Mouse (Mus musculus) MN1 (cell line): ENCODE results near the gene Lrrc29.

Source experiments
- DNase-seq: peaks from one replicate; pipeline ENCODE4 v3.0.0-alpha.2; 2016; ENCODE audit warnings: low spot score

Lrrc29 gene

DNA sequence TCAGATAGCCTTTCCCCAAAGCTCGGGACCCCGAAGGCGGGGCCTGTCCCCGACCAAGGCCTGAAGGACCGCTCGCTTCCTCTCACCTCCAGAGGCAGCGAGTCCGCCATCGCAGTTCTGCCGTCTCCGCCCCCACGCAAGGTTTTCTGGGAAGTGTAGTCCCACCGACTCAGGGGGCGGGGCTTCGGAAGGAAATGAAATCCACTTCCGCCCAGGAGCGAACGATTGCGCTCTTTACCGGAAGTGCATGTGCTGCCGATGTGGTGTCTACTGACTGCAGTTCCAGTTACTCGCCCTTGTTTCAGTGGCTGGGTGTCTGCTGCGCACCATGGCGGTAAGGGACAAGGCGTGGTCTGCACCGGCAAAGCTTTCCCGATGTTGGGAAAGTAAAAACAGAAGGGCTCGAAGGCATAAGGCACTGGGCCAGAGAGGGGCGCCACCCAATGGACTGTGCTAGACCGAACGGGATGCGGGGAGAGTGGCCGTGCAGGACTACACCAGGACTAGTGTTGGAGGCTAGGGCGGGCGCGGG lies at the start of gene Lrrc29, which contains the start of gene Tmem208:
Lrrc29 (minus strand) TSS at position 138 of the 532 bp plus-strand sequence.
Tmem208 (plus strand) TSS at position 214 of the 532 bp plus-strand sequence.
- peak; percentile 98 for DNase-seq

DNA sequence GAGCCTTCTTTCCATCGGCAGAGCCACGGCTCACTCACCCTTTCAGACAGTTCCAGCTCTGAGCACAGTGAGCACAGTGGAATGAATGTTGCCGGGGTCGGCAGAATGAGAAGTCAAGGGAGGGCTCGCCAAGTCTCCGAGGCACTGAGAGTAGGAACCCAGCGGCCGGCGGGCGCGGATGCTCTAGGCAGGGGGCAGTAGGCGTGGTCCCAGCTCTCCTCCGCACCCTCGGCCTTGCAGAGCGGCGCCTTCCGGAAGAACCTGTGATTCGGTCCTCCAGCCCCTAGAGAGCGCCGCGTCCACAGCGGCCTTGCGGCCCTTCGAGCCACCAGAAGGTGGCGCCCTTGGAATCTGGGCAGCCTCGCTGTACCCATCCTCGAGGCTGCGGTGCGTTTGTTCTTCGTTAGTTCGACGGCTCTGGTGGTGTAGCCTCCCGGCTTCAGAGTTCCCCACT lies 48.5 kb upstream of the Lrrc29 start:
- DNase-seq, result no peak

DNA sequence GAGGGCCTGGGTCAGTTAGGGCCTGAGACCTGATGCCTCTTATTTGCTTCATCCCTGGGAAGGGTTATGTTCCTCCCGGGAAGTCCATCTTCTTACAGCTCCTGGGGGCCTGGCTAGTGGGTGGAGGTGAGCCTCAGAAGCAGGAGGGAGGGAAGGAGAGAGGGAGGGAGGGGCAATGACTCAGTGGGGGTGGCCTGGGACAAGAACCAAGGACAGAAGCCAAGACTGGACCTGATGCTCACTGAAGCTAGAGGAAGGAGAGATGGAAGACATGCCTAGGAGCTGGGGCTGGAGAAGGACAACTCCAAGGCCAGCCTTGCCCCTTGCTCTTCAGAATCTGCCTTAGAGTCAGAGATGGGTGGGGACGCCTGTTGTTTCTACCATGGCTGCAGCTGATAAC lies 47.0 kb upstream of the Lrrc29 start, which contains the start of gene Plekhg4:
Plekhg4 (plus strand) TSS at position 243 of the 400 bp plus-strand sequence.
- DNase-seq, result no peak

DNA sequence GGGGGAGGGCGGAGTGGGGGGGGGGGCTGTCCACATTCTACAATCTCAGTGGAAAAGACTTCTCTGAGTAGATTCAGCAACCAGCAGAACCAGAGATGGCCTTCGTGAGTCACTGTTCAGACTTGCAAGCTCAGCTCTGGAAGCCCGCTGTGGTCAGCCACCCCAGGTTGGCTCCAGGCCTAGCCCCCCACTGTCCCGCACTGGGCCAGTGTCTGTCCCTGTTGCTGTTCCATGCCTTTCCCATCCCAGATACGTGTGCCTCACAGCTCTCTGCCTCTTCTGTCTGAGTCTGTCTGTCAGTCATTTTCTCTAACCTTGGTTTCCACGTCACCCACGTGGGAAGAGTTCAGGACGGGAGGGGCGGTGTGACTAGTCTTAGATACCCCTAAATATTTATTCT lies 46.4 kb upstream of the Lrrc29 start:
- no peak for DNase-seq

DNA sequence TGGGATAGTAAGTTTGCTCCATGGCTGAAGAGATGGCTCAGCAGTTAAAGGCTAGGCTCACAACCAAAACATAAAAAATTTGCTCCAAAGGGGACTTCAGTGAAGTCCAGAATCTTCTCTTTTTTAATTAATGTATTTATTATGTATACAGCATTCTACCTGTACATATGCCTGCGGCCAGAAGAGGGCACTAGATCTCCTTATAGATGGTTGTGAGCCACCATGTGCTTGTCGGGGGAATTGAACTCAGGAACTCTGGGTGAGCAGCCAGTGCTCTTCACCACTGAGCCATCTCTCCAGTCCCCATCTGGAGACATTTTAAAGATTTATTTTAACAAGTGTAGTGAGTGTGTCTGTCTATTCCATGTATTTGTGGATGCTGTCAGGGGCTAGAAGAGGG lies 41.0 kb upstream of the Lrrc29 start:
- DNase-seq, result peak; percentile 51

DNA sequence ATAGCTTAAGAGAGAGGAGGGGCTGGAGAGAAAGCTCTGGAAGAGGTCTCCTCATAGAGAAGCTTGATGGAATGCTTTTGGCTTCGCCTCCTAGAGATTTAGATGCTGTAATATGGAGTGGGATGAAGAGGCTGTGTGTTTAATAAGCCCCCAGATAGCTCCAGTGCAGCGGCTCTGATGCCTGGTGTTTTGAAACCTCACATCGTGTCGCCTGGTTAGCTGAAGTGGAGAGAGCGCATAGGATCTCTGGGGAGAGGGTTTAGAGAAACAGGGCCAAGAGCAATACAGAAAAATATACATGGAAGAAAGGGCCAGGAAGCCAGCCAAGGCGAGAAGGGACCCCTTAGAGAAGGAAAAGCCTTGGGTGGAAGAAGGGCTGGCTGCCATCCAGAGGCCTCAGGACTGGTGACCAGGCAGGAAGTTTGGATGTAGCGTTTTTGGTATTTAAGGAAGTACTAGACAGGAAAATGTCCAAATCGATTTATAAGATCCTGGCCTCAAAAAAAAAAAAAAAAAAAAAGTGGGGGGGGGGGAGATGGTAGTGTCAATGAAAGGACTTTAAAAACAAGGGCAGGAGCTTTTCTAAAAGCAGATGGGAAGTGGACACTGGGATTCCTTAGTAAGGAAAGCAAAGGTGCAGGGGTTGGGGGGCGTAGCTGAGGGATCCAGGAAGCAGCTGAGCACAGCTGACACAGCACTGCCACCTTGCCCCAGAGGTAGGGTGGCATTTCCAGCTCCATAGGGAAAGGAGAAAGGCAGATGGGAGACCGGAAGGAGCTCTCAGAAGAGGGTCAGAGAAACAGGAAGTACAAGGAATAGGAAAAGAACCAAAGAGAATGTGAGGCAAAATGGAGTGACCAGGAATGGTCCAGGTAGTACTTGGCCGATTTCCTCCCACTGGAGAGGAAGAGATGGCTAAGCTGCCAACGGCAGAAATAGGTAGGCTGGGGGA lies 35.9 kb upstream of the Lrrc29 start:
- DNase-seq, result no peak

DNA sequence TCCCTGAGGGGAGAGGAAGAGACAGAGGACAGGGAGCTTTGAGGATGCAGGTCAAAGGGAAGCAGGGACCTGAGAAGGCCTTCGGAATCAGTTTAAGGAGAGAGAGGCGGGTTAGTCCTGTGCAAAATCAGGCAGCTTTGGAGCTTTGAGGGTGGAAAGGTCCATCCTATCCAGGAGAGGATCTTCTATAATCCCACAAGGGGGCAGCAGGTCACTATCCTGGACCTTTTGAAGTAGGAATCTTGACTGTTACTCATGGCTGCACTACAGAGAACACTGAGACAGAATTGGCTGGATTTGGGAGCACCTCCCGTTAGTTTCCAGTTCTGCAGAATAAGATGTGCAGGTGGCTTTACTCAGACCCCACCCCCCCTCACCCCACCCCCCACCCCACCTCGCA lies 33.6 kb upstream of the Lrrc29 start:
- peak; percentile 88 for DNase-seq

DNA sequence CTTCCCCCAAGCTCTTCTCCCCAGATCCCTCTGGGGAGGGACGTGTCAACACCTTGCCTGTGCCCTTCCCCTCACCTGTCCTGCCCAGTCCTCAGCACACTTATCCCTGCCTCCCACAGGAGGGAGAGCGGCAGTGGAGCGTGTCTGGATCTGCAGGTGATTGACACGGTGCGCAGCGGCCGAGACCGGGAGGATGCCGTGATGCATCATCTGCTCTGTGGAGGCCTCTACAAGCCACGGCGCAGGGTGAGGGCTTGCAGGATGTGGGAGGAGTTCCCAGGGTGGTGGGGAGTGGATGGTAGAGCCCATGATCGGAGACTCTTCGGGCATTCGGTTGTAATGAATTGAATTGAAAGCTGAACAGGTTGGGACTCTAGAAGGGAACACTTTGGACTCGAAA lies 33.1 kb upstream of the Lrrc29 start:
- DNase-seq, result no peak

DNA sequence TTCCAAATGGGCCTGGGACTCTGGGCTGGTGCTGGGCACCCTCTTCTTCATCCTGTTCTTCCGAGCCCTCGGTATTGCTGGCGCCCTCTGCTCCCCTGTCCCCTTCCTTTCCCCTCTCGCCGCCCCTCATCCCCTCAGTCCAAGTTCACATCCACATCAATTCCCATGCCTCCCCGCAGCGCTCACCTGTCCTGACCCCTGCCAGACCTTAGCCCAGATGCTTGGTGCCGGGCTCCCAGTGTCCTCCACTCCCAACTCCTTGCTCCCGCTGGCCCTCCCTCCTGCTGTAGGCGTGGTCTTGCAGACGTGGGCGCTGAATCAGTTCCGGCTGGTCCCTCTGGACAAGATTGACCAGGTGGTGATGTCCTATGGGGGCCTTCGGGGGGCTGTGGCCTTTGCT lies 30.6 kb upstream of the Lrrc29 start:
- DNase-seq, result no peak

DNA sequence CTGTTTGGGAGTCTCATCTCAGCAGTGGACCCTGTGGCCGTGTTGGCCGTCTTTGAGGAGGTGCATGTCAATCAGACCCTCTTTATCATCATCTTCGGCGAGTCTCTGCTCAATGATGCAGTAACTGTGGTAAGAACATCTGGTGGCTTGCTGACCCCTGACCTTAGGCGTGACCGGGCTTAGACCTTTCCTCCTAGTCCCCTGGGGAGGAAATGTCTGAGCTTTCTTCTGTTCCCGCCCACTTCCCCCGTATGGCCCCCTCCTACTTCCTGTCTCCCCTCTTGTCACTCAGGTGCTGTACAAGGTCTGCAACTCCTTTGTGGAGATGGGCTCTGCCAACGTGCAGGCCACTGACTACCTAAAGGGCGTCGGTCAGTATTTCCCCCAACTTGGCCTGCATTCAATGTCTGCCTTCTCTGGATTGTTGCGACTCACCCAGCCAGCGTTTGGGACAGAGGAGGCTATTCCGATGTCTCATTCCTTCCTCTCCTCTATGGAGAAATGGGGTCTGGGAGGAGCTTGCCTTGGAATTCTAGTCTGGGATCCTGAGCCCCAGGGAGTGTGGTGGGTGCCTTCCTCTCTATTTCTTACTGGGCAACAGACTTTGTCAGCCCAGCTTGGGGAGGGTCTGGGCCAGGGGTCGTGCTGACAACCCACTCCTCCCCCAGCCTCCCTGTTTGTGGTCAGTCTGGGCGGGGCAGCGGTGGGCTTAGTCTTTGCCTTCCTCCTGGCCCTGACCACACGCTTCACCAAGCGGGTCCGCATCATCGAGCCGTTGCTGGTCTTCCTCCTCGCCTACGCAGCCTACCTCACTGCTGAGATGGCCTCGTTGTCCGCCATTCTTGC lies 29.3 kb upstream of the Lrrc29 start:
- DNase-seq, result no peak

DNA sequence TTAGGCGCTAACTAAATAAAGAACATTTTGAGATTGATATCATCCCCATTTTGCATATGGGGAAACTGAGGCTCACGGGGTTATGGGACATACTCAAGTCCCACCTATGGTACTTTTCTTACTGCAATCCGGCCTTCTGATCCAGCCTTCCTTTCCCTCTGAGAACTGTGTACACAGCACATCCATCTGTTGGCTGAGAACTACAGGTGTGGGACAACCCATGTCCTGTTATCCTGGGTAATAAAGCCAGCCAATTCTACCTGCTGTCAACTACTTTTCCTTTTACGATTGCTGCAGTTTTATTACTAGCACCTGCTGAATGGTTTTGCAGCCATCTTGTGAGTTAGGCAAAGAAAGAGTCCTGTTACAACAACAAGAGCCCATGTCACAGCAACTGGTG lies 28.5 kb upstream of the Lrrc29 start:
- DNase-seq, result no peak

DNA sequence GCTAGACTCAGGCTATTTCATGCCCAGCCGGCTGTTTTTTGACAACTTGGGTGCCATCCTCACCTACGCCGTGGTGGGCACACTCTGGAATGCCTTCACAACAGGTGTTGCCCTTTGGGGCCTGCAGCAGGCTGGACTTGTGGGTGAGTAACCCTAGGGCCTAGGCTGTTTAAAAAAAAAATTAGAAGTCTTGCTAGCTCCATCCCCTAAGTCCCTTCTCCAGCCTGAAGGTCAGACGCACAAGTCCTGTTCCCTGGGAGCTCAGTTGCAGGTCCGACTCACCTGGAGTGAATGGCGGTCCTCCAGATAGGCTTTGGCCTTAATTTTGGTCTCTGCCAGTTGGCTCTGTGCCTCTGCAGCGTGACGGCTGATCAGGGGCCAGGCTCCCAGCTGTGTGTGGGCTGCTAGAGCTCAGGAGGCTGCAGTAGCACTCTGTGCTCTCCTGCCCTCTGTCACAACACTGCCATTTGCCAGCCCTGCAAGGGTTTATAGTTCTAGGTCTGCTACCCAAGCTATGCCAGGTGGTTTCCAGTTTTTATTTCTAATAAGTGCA lies 27.6 kb upstream of the Lrrc29 start:
- DNase-seq, result no peak

DNA sequence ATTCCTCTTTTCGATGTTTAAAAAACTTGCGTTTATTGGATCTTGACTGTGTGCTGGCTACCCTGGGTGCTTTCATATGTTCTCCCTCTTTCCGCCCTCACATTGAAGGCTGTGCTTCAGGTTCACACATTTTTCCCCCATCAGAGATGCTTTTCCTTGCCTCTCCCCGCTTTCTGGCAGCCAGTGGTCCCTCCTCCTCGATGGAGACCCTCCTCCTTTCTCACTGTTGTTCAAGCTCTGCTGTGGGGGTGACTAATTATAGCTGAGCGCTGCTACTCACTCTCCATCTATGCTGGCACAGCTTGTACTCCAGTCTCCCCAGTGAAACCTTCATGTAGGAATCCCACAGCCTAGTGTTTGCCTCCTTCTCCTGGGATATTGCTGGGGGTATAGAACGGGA lies 24.1 kb upstream of the Lrrc29 start:
- DNase-seq, result no peak

DNA sequence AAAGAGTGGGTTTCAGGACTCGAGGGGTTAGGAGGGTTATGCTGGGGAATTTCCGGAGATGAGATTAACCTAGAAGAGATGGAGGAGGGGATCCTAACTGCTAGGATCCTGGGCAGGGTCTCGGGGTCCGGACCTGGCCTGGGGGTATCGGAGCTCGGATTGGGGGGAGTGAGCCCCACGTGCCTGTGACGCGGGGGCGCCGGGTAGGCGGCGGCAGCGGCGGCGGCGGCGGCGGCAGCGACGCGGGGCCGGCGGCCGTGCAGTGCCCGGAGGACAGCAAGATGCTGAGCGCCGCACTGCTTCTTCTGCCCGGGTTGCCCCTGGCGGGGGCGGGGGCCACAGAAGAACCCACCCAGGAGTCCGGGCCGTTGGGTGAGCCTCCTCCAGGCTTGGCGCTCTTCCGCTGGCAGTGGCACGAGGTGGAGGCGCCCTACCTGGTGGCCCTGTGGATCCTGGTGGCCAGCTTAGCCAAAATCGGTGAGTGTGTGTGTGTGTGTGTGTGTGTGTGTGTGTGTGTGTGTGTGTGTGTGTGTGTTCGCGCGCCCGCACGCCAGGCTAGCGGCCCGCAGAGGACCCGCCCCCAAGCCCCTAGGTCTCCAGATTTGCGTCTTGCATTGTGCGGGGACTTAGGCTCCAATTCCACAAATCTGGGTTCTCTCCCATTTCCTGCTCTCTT lies 23.2 kb upstream of the Lrrc29 start:
- peak; percentile 59 for DNase-seq

DNA sequence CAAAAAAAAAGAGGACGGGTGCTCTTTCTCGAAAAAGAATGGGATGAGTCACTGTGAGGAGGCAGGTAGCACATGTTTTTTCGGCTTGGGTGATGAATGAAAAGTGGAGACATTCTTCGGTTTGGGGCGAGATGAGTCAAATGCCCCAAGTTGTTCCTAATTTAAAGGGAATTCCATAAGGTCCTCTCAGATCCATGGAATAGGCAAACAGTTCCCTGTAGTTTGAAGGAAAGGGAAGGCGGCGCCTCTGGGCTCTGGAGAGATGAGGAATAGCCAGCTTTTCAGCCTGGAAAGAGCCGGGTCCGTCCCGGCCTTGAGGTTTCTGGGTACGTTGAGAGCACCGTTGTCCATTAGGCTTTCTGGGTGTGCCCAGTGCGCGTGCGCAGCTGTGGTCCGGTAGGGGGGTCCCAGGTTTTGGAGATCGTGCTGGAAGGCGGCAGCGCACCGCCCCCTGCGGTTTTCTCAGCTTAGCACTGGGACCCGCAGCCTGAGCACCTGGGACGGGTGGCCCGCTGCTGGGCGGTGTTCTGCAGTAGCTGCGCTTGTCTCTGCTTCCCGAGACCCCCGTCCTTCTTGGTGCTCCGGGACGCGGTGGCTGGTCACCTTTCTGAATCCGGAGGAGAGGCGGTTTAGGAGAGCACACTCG lies 22.5 kb upstream of the Lrrc29 start, which contains the start of gene Slc9a5:
Slc9a5 (plus strand) TSS at position 394 of the 646 bp plus-strand sequence.
- peak; percentile 81 for DNase-seq

DNA sequence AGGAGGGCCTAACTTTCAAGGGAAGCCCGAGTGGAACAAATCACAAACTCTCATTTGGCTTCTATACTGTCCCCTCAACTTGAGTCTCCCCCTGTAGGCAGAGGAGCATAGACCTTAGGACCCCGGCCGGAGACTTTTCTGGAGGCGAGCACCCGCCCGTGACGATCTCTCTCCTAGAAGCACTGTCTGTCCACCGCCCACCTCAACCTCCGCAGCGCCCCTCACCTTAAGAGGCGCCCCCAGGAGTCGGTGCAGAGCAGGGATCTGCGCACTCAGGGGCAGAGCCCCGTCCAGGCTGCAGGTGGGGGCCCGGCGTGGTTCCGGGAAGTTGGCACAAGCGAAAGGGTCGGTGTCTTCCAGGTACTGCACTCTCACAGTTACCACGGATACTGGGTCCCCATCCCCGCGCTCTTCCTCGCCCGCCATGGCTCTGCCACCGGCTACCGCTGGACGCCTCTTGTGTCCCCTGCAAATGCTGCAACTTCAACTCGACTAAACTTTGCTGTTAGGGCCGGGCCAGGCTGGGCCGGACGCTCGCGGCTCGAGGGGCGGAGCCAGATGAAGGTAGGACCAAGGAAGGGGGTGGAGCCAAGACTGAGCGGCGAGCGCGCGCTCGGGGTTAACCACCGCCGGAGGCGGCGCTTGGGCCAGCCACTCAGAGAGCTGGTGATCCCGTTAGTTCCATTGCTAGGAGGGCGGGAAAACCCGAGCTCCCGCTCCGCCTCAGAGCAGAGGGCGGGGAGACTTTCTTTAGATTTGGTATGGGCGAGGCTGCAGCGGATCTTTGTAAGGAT lies 21.5 kb upstream of the Lrrc29 start, which contains the start of gene Fhod1:
Fhod1 (minus strand) TSS at position 526 of the 794 bp plus-strand sequence.
- peak; percentile 97 for DNase-seq

DNA sequence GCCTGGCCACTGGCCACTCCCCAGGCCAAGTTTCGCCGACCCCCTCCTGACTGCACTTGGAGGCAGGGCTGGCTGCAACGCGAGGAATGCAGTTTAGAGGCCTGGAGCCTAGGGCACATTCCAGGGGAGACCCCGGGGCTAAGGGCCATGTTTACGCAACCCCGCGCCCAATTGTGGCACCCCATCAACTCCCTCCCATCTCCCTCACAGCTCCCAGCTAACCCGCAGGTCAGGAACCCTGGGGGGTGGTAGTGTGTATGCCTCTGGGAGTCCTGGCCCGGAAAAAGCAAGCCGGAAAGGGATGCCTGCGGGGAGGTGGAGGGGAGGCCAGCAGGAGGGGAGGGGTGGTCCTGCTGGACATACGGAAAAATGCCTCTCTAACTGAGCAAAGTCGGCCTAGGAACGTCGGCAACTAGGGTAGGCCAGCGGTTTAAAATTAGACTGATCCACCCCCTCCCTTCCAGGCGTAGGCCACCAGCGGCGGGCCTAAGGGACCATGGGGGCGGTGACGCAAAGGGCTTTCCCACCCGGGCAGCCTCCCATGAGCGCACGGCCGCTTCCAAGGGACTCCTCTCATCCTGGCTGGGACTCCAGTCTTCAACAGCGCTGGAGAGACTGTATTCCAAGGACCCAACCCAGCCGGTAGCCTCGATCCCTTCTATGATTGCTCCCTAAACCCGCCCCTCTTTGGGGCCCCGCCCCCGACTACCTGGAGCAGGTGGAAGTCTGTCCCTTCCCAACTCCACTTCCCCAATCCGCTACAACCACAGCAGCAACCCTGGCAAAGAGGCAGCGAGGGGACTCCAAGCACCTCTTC lies 20.7 kb upstream of the Lrrc29 start:
- peak; percentile 64 for DNase-seq

DNA sequence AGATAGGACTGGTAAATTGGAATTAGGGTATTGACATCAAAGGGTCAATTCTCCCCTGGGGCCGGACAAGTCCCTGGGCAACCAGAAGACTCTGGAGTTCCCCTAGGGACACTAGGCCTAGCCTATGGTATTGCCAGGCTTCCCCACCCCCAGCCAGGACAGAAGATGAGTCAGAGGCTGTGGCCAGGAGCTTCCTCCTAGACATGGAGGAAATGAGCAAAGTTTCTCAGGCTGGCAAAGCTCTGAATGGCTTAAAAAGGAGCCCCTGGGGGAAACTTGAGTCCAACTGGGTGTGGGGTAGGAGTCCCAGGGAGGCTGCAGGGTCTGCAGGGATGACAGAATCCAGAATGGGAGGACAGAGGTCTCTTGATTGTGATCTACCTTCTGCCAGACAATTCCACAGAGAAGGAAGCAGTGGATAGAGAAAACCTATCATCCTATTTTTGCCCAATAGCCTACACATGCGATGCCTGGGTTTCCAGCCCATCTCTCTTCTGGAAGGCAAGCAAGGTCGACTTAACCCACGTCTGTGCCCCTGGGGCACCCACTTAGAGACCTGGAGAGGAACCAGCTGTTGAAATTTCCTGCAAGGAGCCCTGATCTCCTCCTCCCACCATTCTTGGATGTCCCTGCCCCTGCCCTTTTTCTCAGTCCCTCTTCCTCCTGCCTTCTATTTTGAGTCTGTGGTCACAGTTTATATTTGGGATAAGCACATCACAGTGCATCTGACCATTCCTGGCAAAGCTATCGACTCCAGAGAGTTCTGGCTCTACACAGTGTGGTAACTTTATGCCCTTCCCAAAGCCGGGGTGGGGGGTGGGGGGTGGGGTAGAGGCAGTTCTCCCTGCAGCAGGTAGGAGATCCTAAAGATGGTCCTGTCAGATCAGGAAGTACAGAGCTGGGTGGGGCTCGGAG lies 19.2 kb upstream of the Lrrc29 start:
- peak; percentile 84 for DNase-seq
